Mouse (Mus musculus) adrenal gland, postnatal 36 days (tissue): Measurements from ENCODE around the gene Haghl. TPM values are rescaled to one million over a fixed set of nuclear protein-coding genes. Genes with fewer than 3 reads are reported as not detected.

Experiments
- DNase-seq, 2 experiments: peaks; one replicate each; pipeline ENCODE4 v3.0.0; 2021; ENCODE audit warnings: mixed read lengths in 1 of 2
- long read RNA-seq, 2 experiments: library from polyadenylated mRNA; stranded (forward); transcript quantifications; one replicate each; pipeline ENCODE4 v2.0.0; 2021; ENCODE audit warnings: borderline sequencing depth in 2 of 2
- total RNA-seq, 2 experiments: library from RNA; stranded (reverse); gene quantifications; 2 replicates each; pipeline ENCODE4 v1.2.3; 2021

The Haghl gene
- total RNA-seq = 10 to 100 TPM; 17.6 to 32.8 TPM
- long read RNA-seq, experiment 1, transcript Haghl-201 (9 exons, 1,405 nt) = major isoform, 34 of 58 reads
- long read RNA-seq, experiment 1, transcript Haghl-206 (8 exons, 1,074 nt) = minor isoform, 5 of 58 reads
- long read RNA-seq, experiment 1, partial matches to known transcripts = 11 of 58 reads
- long read RNA-seq, experiment 1, other reads (novel, unspliced or antisense) = 6 of 58 reads
- long read RNA-seq, experiment 2, transcript Haghl-201 (9 exons, 1,405 nt) = major isoform, 16 of 29 reads
- long read RNA-seq, experiment 2, partial matches to known transcripts = 8 of 29 reads
- long read RNA-seq, experiment 2, other reads (novel, unspliced or antisense) = 1 of 29 reads

- DNase-seq = peak; percentile 95
These were observed at the start of gene Haghl for GRCm38 (mm10) chr17:25785281-25785745. Gene Haghl, minus strand, starts transcription at chr17:25785673.

- DNase-seq = no peak
These were observed 49.2 kb upstream of the Haghl start for GRCm38 (mm10) chr17:25834595-25835222.

GRCm38 (mm10) chr17:25833961-25834594 is 48.6 kb upstream of the Haghl start:
- DNase-seq = peak in 1 of 2 experiments; percentile 71

GRCm38 (mm10) chr17:25833291-25833663 is 47.8 kb upstream of the Haghl start, which contains the start of gene Stub1:
Gene Stub1, minus strand, starts transcription at chr17:25833404.
- peak; percentile 95 for DNase-seq

- peak; percentile 100 for DNase-seq
These were observed 47.2 kb upstream of the Haghl start for GRCm38 (mm10) chr17:25832436-25833290.

- peak; percentile 76 to 81 for DNase-seq
These were observed 46.2 kb upstream of the Haghl start for GRCm38 (mm10) chr17:25831451-25832281.

GRCm38 (mm10) chr17:25830806-25831431 is 45.4 kb upstream of the Haghl start:
- no peak for DNase-seq

GRCm38 (mm10) chr17:25830200-25830753 is 44.8 kb upstream of the Haghl start:
- no peak for DNase-seq

- DNase-seq = no peak
These were observed 44.1 kb upstream of the Haghl start for GRCm38 (mm10) chr17:25829558-25830017.

- DNase-seq = peak; percentile 82 to 87
These were observed 43.5 kb upstream of the Haghl start, which contains the start of gene Jmjd8 for GRCm38 (mm10) chr17:25828712-25829557. Gene Jmjd8, plus strand, starts transcription at chr17:25828867.

- DNase-seq = no peak
These were observed 42.7 kb upstream of the Haghl start for GRCm38 (mm10) chr17:25828223-25828594.

GRCm38 (mm10) chr17:25827546-25828222 is 42.2 kb upstream of the Haghl start:
- no peak for DNase-seq

- no peak for DNase-seq
These were observed 41.5 kb upstream of the Haghl start for GRCm38 (mm10) chr17:25827011-25827410.

GRCm38 (mm10) chr17:25825984-25826570 is 40.6 kb upstream of the Haghl start:
- no peak for DNase-seq

- DNase-seq = no peak
These were observed 39.8 kb upstream of the Haghl start for GRCm38 (mm10) chr17:25825311-25825710.

GRCm38 (mm10) chr17:25824362-25825142 is 39.1 kb upstream of the Haghl start:
- no peak for DNase-seq

GRCm38 (mm10) chr17:25823452-25823851 is 38.0 kb upstream of the Haghl start, which contains the start of gene Wdr24:
Gene Wdr24, plus strand, starts transcription at chr17:25823627.
- peak; percentile 67 to 75 for DNase-seq
